Mouse (Mus musculus) embryonic facial prominence, embryonic 15.5 days (tissue): ENCODE data around the gene Grm4. TPM values are rescaled to one million over a fixed set of nuclear protein-coding genes. Genes with fewer than 3 reads are reported as not detected.
A peak's percentile ranks its signal among the peaks of the same experiment; 100 is the strongest.

Experiments used
- ATAC-seq: fragments of 200-750 bp; cut with Nextera tagmentation; 2 replicates; pipeline ENCODE4 v1.8.0; 2017; ENCODE audit warnings: low read depth, moderate TSS enrichment; ENCODE audit not compliant: insufficient number of reproducible peaks, low FRiP score, low TSS enrichment
- H3K27ac ChIP-seq: fragments of 300-500 bp; sonication (generic); replicated peaks from 2 replicates; pipeline ENCODE4 v1.5.1; 2015; ENCODE audit warnings: mild to moderate bottlenecking, inconsistent platforms
- H3K27me3 ChIP-seq: fragments of 300-500 bp; sonication (generic); 2 replicates; pipeline ENCODE4 v1.6.1; 2015; ENCODE audit warnings: inconsistent platforms
- H3K36me3 ChIP-seq: fragments of 300-500 bp; sonication (generic); 2 replicates; pipeline ENCODE4 v1.6.1; 2015; ENCODE audit warnings: mild to moderate bottlenecking, inconsistent platforms
- H3K4me1 ChIP-seq: fragments of 300-500 bp; sonication (generic); 2 replicates; pipeline ENCODE4 v1.6.1; 2015; ENCODE audit warnings: inconsistent platforms
- H3K4me2 ChIP-seq: fragments of 300-500 bp; sonication (generic); replicated peaks from 2 replicates; pipeline ENCODE4 v1.6.1; 2015; ENCODE audit warnings: mild to moderate bottlenecking, inconsistent platforms
- H3K4me3 ChIP-seq: fragments of 300-500 bp; sonication (generic); replicated peaks from 2 replicates; pipeline ENCODE4 v1.5.1; 2015; ENCODE audit warnings: mild to moderate bottlenecking, inconsistent platforms
- H3K9ac ChIP-seq: fragments of 300-500 bp; sonication (generic); 2 replicates; pipeline ENCODE4 v1.6.1; 2015; ENCODE audit warnings: inconsistent platforms
- H3K9me3 ChIP-seq: fragments of 300-500 bp; sonication (generic); replicated peaks from 2 replicates; pipeline ENCODE4 v1.6.1; 2016; ENCODE audit warnings: inconsistent platforms
- WGBS: fragments of 180-500 bp; shearing (Covaris S2); methylation state at CpG from one replicate; pipeline ENCODE4 v1.1.7; 2015; 5-methylcytosine and 5-hydroxymethylcytosine counted together
- polyA plus RNA-seq: library from polyadenylated mRNA; unstranded; fragments of >200 nt; fragmentation: Nextera tagmentation; extraction: Ambion mirVana; gene quantifications from 2 replicates; pipeline ENCODE4 v1.2.1, GENCODE M21; 2015

The Grm4 gene
- polyA plus RNA-seq, 1 experiment from 2014 or later = 0.85 TPM

GRCm38 (mm10) chr17:27435225-27435624 lies 86.0 kb downstream of the Grm4 start:
- H3K9me3 ChIP-seq = no peaks in the 10 kb centered on the region
- 92% methylated on average over 15 of the region's 15 CpGs for WGBS
- no peaks in the 10 kb centered on the region for H3K36me3 ChIP-seq
- no peak overlapping the region for H3K4me3 ChIP-seq
- ATAC-seq = no peak
- no peak overlapping the region for H3K9ac ChIP-seq
- no peak overlapping the region for H3K27ac ChIP-seq
- H3K27me3 ChIP-seq = no peaks in the 10 kb centered on the region; the same call in none of the 2 replicates
- H3K4me1 ChIP-seq = peaks cover 11% of the 10 kb centered on the region
- no peak overlapping the region for H3K4me2 ChIP-seq

- no peaks in the 10 kb centered on the region for H3K36me3 ChIP-seq
- H3K27me3 ChIP-seq = no peaks in the 10 kb centered on the region; the same call in none of the 2 replicates
- H3K9ac ChIP-seq = no peak overlapping the region
- no peak overlapping the region for H3K27ac ChIP-seq
- no peaks in the 10 kb centered on the region for H3K9me3 ChIP-seq
- no peak overlapping the region for H3K4me3 ChIP-seq
- WGBS = 68% methylated on average over 1 of the region's 1 CpGs
- H3K4me1 ChIP-seq = peaks cover 11% of the 10 kb centered on the region
- no peak overlapping the region for H3K4me2 ChIP-seq
- no peak for ATAC-seq
Measured at GRCm38 (mm10) chr17:27434066-27434465, 87.1 kb downstream of the Grm4 start.

- no peak overlapping the region for H3K27ac ChIP-seq
- ATAC-seq = no peak
- 50% methylated on average over 3 of the region's 3 CpGs for WGBS
- no peaks in the 10 kb centered on the region; the same call in none of the 2 replicates for H3K27me3 ChIP-seq
- peaks cover 6% of the 10 kb centered on the region; the same call in 1 of the 2 replicates for H3K9me3 ChIP-seq
- H3K4me3 ChIP-seq = no peak overlapping the region
- peaks cover 11% of the 10 kb centered on the region for H3K4me1 ChIP-seq
- no peak overlapping the region for H3K4me2 ChIP-seq
- H3K9ac ChIP-seq = no peak overlapping the region
- H3K36me3 ChIP-seq = no peaks in the 10 kb centered on the region
Measured at GRCm38 (mm10) chr17:27433179-27433680, 88.0 kb downstream of the Grm4 start.

GRCm38 (mm10) chr17:27432145-27432650 lies 89.0 kb downstream of the Grm4 start:
- Histone ChIP-seq H3K4me2 (no peak overlapping the region), H3K27me3 (no peaks in the 10 kb centered on the region; the same call in none of the 2 replicates), H3K9me3 (peaks cover 10% of the 10 kb centered on the region; the same call in 1 of the 2 replicates), H3K9ac (no peak overlapping the region), H3K4me1 (peaks cover 11% of the 10 kb centered on the region), H3K4me3 (no peak overlapping the region), H3K36me3 (no peaks in the 10 kb centered on the region), H3K27ac (no peak overlapping the region)
- 69% methylated on average over 9 of the region's 9 CpGs for WGBS
- no peak for ATAC-seq

GRCm38 (mm10) chr17:27431049-27431839 lies 90.0 kb downstream of the Grm4 start:
- no peak overlapping the region for H3K4me2 ChIP-seq
- ATAC-seq = no peak
- peaks cover 10% of the 10 kb centered on the region; the same call in 1 of the 2 replicates for H3K9me3 ChIP-seq
- H3K4me1 ChIP-seq = peaks cover 11% of the 10 kb centered on the region
- no peaks in the 10 kb centered on the region for H3K36me3 ChIP-seq
- no peaks in the 10 kb centered on the region; the same call in none of the 2 replicates for H3K27me3 ChIP-seq
- H3K9ac ChIP-seq = no peak overlapping the region
- no peak overlapping the region for H3K4me3 ChIP-seq
- WGBS = 84% methylated on average over 26 of the region's 26 CpGs
- H3K27ac ChIP-seq = no peak overlapping the region

DNA sequence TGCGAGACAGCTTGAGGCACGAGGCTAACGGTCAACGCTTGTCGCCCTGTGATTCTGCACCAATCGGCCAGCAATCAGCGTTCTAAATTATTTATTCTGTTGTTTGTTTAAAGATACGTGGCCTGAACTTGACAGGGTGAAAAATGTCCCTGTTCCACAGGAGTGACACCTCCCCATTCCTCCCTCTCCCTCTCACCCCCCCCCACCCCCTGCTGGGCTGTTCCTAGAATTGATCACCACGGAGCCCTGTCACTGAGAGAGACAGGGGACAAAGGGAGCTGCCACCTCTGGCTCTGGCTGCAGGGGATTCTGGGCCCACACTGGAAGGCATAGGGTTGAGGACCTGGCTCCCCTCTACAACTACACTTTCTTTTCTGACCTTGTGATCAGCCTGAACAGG lies 91.4 kb downstream of the Grm4 start:
- Histone ChIP-seq H3K27ac (no peak overlapping the region), H3K9me3 (peaks cover 10% of the 10 kb centered on the region; the same call in 1 of the 2 replicates), H3K4me1 (no peaks in the 10 kb centered on the region), H3K4me2 (no peak overlapping the region), H3K27me3 (no peaks in the 10 kb centered on the region; the same call in none of the 2 replicates), H3K4me3 (no peak overlapping the region), H3K9ac (no peak overlapping the region), H3K36me3 (no peaks in the 10 kb centered on the region)
- no peak for ATAC-seq
- 65% methylated on average over 9 of the region's 9 CpGs for WGBS

DNA sequence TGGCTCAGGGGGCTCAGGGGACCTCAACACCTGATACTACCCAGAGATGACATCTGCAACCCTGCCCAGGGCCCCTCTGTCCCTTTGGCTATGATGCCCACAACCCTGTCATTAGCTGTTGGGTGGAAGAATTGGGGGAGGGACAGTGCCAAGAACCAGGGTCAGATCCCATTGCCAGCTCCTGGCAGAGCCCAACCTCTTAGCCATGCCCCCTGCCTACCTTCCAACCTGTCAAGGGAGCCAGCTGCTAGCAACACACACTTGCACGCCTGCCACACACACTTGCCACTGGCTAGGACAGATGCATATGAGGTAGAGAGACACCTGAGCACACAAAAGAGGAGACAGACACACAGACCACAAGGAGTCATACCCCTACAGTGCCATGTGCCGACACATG lies 96.2 kb downstream of the Grm4 start:
- H3K9ac ChIP-seq = no peak overlapping the region
- no peak overlapping the region for H3K27ac ChIP-seq
- no peak overlapping the region for H3K4me2 ChIP-seq
- no peaks in the 10 kb centered on the region for H3K27me3 ChIP-seq
- ATAC-seq = no peak
- H3K36me3 ChIP-seq = no peaks in the 10 kb centered on the region
- WGBS = 91% methylated on average over 2 of the region's 2 CpGs
- H3K9me3 ChIP-seq = peaks cover 10% of the 10 kb centered on the region; the same call in 1 of the 2 replicates
- no peak overlapping the region for H3K4me3 ChIP-seq
- H3K4me1 ChIP-seq = peaks cover 22% of the 10 kb centered on the region

DNA sequence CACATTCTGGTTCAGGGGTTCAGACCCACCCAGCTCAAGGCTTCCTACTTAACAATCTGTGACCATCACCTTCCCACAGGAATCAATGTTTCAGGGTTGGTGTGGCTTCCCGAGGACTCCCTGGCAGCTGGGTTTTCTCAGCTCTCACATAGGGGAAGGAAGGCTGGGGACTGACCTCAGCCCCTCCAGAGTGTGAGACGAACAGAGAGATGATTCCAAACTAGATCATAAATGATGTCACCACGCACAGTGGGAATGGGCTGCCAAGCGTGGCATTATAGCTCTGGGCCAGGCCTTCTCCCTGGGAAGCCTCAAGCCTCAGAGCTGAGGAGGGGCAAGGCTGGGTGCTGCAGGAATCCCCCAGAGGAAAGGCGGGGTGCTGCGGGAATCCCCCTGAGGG lies 96.8 kb downstream of the Grm4 start:
- no peak for ATAC-seq
- no peak overlapping the region for H3K9ac ChIP-seq

DNA sequence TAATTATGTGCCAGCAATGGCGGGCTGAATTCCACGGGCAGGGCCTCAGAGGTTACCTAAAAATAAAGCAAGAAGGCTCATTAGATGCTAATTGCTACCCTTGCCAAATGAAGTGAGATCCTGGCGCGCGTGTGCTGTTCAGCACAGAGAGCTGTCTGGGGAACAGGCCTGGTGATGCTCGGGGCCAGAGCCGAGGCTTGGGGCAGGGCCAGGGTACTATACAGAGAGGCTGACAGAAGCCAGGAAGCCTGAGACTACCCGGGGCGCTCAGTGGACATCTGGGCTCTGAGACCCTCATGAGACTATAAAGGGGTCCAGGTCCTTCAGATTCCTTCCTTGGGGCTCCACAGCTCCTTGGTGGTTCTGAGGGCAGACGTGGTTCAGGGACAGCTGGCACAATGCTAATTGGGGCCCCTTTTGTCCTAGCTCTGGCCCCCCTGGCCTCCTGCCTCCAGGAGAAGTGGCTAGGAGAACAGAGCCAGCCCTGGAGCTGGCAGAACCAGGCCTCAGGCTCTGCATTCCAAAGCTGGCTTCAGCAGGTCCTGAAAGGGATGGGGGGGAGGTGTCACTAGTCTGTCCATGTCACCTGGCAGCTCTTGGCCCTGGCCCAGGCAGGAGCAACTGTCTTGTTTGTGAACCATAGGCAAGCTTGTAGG lies 98.3 kb downstream of the Grm4 start:
- WGBS = 15% methylated on average over 10 of the region's 10 CpGs
- no peaks in the 10 kb centered on the region for H3K36me3 ChIP-seq
- H3K4me3 ChIP-seq = no peak overlapping the region
- peak; percentile 69 for ATAC-seq
- H3K9ac ChIP-seq = no peak overlapping the region
- peaks cover 1% of the 10 kb centered on the region; the same call in 1 of the 2 replicates for H3K9me3 ChIP-seq
- peaks cover 22% of the 10 kb centered on the region for H3K4me1 ChIP-seq
- H3K27me3 ChIP-seq = no peaks in the 10 kb centered on the region
- peak overlapping the region; percentile 24; the same call in 1 of the 2 replicates for H3K4me2 ChIP-seq
- peak overlapping the region; percentile 73 for H3K27ac ChIP-seq

More for the DNA sequence above, 96.8 kb downstream of the Grm4 start:
- H3K27me3 ChIP-seq = no peaks in the 10 kb centered on the region
- no peak overlapping the region for H3K4me2 ChIP-seq
- H3K4me3 ChIP-seq = no peak overlapping the region
- WGBS = 75% methylated on average over 6 of the region's 6 CpGs
- H3K9me3 ChIP-seq = peaks cover 10% of the 10 kb centered on the region; the same call in 1 of the 2 replicates
- H3K4me1 ChIP-seq = peaks cover 22% of the 10 kb centered on the region
- H3K36me3 ChIP-seq = no peaks in the 10 kb centered on the region
- no peak overlapping the region for H3K27ac ChIP-seq

DNA sequence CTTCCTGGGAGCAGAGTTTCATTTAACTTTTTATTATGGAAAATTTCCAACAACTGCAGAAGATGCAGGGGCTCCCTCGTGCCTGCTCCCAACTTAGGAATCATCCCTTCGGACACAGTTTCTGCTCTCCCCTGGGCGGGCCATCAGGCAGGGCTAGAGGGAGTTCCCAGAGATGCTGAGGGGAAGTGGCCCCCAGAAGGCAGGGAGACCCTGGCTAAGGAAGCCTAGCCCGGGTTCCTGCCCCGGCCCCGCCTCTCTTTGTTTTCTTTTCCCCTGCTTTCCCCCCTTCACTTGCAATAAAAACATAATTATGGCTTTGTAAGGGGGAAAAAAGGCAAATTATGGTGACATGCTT lies 98.9 kb downstream of the Grm4 start:
- no peak overlapping the region for H3K4me3 ChIP-seq
- H3K27me3 ChIP-seq = no peaks in the 10 kb centered on the region
- peaks cover 22% of the 10 kb centered on the region for H3K4me1 ChIP-seq
- ATAC-seq = 0 out of 2 replicates have a peak, but pooled peaks have one; percentile 49
- WGBS = 9% methylated on average over 6 of the region's 6 CpGs
- H3K27ac ChIP-seq = peak overlapping the region; percentile 73; the same call in 1 of the 2 replicates
- no peaks in the 10 kb centered on the region for H3K9me3 ChIP-seq
- peak overlapping the region; percentile 24; the same call in 1 of the 2 replicates for H3K4me2 ChIP-seq
- H3K36me3 ChIP-seq = no peaks in the 10 kb centered on the region
- H3K9ac ChIP-seq = no peak overlapping the region

GRCm38 (mm10) chr17:27421837-27422236 lies 99.4 kb downstream of the Grm4 start:
- Histone ChIP-seq H3K27ac (no peak overlapping the region), H3K4me3 (no peak overlapping the region), H3K27me3 (no peaks in the 10 kb centered on the region), H3K9me3 (no peaks in the 10 kb centered on the region), H3K4me1 (peaks cover 22% of the 10 kb centered on the region), H3K36me3 (no peaks in the 10 kb centered on the region), H3K9ac (0 out of 2 replicates have a peak overlapping the region, but pooled peaks have one; percentile 9), H3K4me2 (peak overlapping the region; percentile 24; the same call in 1 of the 2 replicates)
- no peak for ATAC-seq
- WGBS = 25% methylated on average over 8 of the region's 8 CpGs
